Mouse (Mus musculus) thymus, adult 2 months (tissue): Measurements from ENCODE around the gene B4galnt2. TPM values are rescaled to one million over a fixed set of nuclear protein-coding genes. Genes with fewer than 3 reads are reported as not detected.

ENCODE experiments used
- DNase-seq: peaks from one replicate; pipeline ENCODE4 v3.0.0; 2021
- H3K27ac ChIP-seq: fragments of 200-500 bp; 2 replicates; pipeline ENCODE4 v1.5.1; 2012; ENCODE audit warnings: low read length, control low read depth; ENCODE audit not compliant: control insufficient read depth, insufficient read depth
- H3K27me3 ChIP-seq: fragments of 200-500 bp; 2 replicates; pipeline ENCODE4 v1.6.1; 2012; ENCODE audit warnings: mild to moderate bottlenecking, low read length, moderate library complexity, mixed read lengths; ENCODE audit not compliant: control insufficient read depth, insufficient read depth
- H3K36me3 ChIP-seq: fragments of 200-500 bp; 2 replicates; pipeline ENCODE4 v1.6.1; 2012; ENCODE audit warnings: mild to moderate bottlenecking, low read length, moderate library complexity; ENCODE audit not compliant: control insufficient read depth, insufficient read depth
- H3K4me1 ChIP-seq: fragments of 200-500 bp; replicated peaks from 2 replicates; pipeline ENCODE4 v1.6.1; 2012; ENCODE audit warnings: low read length; ENCODE audit not compliant: control insufficient read depth, insufficient read depth
- H3K4me3 ChIP-seq: fragments of 200-500 bp; 2 replicates; pipeline ENCODE4 v1.5.1; 2012; ENCODE audit warnings: mild to moderate bottlenecking, low read length, control low read depth, moderate library complexity; ENCODE audit not compliant: control insufficient read depth, insufficient read depth
- CTCF ChIP-seq: fragments of 200-500 bp; IDR thresholded peaks from 2 replicates; pipeline ENCODE4 v1.5.1; 2012; ENCODE audit warnings: mild to moderate bottlenecking, control low read depth, low read length, moderate library complexity, borderline replicate concordance; ENCODE audit not compliant: control insufficient read depth, poor library complexity, insufficient read depth; ENCODE audit errors: extremely low read depth
- POLR2A ChIP-seq: fragments of 200-500 bp; IDR thresholded peaks from 2 replicates; pipeline ENCODE4 v1.6.1; 2012; ENCODE audit warnings: mild to moderate bottlenecking, low read length, control low read depth, moderate library complexity; ENCODE audit not compliant: control insufficient read depth, poor library complexity, insufficient read depth; ENCODE audit errors: extremely low read depth
- WGBS: fragments of 180-500 bp; shearing (Covaris S2); methylation state at CpG from one replicate; pipeline ENCODE4 v1.1.7; 2018; 5-methylcytosine and 5-hydroxymethylcytosine counted together
- polyA plus RNA-seq: library from polyadenylated mRNA; depleted of rRNA; stranded (reverse); fragments of >200 nt; gene quantifications from 2 replicates; pipeline ENCODE4 v1.2.3, GENCODE M21; 2012

Gene B4galnt2
- polyA plus RNA-seq, 1 experiment: not detected

- Histone ChIP-seq H3K27me3 (no peaks in the 10 kb centered on the region), H3K27ac (peak overlapping the region; percentile 97), H3K36me3 (peaks cover 37% of the 10 kb centered on the region), H3K4me1 (peaks cover 85% of the 10 kb centered on the region), H3K4me3 (peak overlapping the region; percentile 54)
- WGBS: 85% methylated on average over 18 of the region's 18 CpGs
- peak; percentile 31 for DNase-seq
- TF ChIP-seq POLR2A: no peak
- TF ChIP-seq CTCF: no peak
Observed at GRCm38 (mm10) chr11:95832129-95833005, 82.3 kb downstream of the B4galnt2 start.

GRCm38 (mm10) chr11:95831641-95832040 lies 83.0 kb downstream of the B4galnt2 start:
- TF ChIP-seq POLR2A: no peak
- no peak for TF ChIP-seq CTCF
- DNase-seq: peak; percentile 33
- Histone ChIP-seq H3K27me3 (no peaks in the 10 kb centered on the region), H3K4me1 (peaks cover 78% of the 10 kb centered on the region), H3K27ac (peak overlapping the region; percentile 47), H3K36me3 (peaks cover 34% of the 10 kb centered on the region), H3K4me3 (peak overlapping the region; percentile 48)
- WGBS: 55% methylated on average over 15 of the region's 15 CpGs

DNA sequence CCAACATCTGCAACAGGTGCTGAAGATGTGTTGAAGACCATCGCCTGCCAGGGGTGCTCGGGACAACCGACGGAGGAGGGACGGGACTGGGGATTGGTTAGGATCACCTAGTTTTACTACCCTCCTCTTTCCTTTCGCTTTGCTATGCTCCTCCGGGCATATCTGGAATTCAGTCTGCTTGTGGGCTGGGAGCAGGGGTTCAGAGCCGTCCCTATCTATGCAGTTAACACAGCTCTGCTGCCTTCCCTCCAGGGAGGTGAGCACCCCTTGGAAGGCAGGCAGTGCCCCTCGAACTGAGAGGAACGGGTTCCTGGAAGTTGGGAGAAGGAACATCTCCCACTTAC lies 83.4 kb downstream of the B4galnt2 start:
- Histone ChIP-seq H3K27ac (peak overlapping the region; percentile 47), H3K4me3 (peak overlapping the region; percentile 48), H3K36me3 (peaks cover 30% of the 10 kb centered on the region), H3K27me3 (no peaks in the 10 kb centered on the region), H3K4me1 (peaks cover 74% of the 10 kb centered on the region)
- no peak for TF ChIP-seq POLR2A
- TF ChIP-seq CTCF: peak; percentile 16; the same call in 1 of the 2 replicates
- WGBS: 21% methylated on average over 10 of the region's 10 CpGs
- no peak for DNase-seq

GRCm38 (mm10) chr11:95830411-95831275 lies 84.0 kb downstream of the B4galnt2 start:
- peak; percentile 70 for DNase-seq
- H3K4me1 ChIP-seq: peaks cover 68% of the 10 kb centered on the region

GRCm38 (mm10) chr11:95829526-95830050 lies 85.1 kb downstream of the B4galnt2 start:
- 66% methylated on average over 4 of the region's 4 CpGs for WGBS
- no peak for TF ChIP-seq POLR2A
- no peak for TF ChIP-seq CTCF
- Histone ChIP-seq H3K36me3 (peaks cover 21% of the 10 kb centered on the region), H3K27ac (no peak overlapping the region), H3K27me3 (peaks cover 5% of the 10 kb centered on the region; the same call in 1 of the 2 replicates), H3K4me3 (no peak overlapping the region), H3K4me1 (peaks cover 67% of the 10 kb centered on the region)
- no peak for DNase-seq

More at GRCm38 (mm10) chr11:95830411-95831275, 84.0 kb downstream of the B4galnt2 start:
- TF ChIP-seq CTCF (no peak; the same call in 1 of the 2 replicates), POLR2A (0 out of 2 replicates have a peak, but pooled peaks have one; percentile 12)
- Histone ChIP-seq H3K27me3 (no peaks in the 10 kb centered on the region), H3K4me3 (peak overlapping the region; percentile 48), H3K27ac (no peak overlapping the region), H3K36me3 (peaks cover 24% of the 10 kb centered on the region)
- 5% methylated on average over 80 of the region's 80 CpGs for WGBS

- TF ChIP-seq CTCF: no peak
- no peak for TF ChIP-seq POLR2A
- peak; percentile 15 for DNase-seq
- no peak overlapping the region for H3K4me3 ChIP-seq
- H3K27me3 ChIP-seq: peaks cover 5% of the 10 kb centered on the region; the same call in 1 of the 2 replicates
- no peak overlapping the region for H3K27ac ChIP-seq
- H3K4me1 ChIP-seq: peaks cover 63% of the 10 kb centered on the region
- 64% methylated on average over 11 of the region's 11 CpGs for WGBS
- H3K36me3 ChIP-seq: peaks cover 17% of the 10 kb centered on the region
Observed at GRCm38 (mm10) chr11:95828181-95828964, 86.3 kb downstream of the B4galnt2 start.
